Mouse (Mus musculus): ENCODE measurements at regions not wholly inside any gene's neighbourhood (a gene's known extent, or its start where the extent isn't known, plus 50 kb on each side); places are given as distances from the start of the nearest gene placed in this dataset.

GRCm38 (mm10) chr3:52775156-52775555 is 241.9 kb downstream of the Cog6 start:
- H3K4me2 ChIP-seq (replicated peaks; ENCODE audit: low read depth, low read length): no peak overlapping the region
- H3K4me3 ChIP-seq (ENCODE audit: low read depth, low read length): no peak overlapping the region
- no peaks in the 10 kb centered on the region for H3K36me3 ChIP-seq (ENCODE audit: control insufficient read depth, insufficient read depth, low read length)
- no peaks in the 10 kb centered on the region for H3K4me1 ChIP-seq (ENCODE audit: control insufficient read depth, insufficient read depth, low read length)
- no peak overlapping the region for H3K9ac ChIP-seq (replicated peaks; ENCODE audit: low read depth, low read length)
- H3K27me3 ChIP-seq (ENCODE audit: control insufficient read depth, insufficient read depth, low read length): no peaks in the 10 kb centered on the region
- WGBS: 62% methylated on average over 7 of the region's 7 CpGs
- no peak overlapping the region for H3K27ac ChIP-seq (ENCODE audit: low read length)
- ATAC-seq (ENCODE audit: insufficient number of reproducible peaks, insufficient read depth, low FRiP score, low read depth): no peak
- H3K9me3 ChIP-seq (ENCODE audit: control insufficient read depth, low read depth, low read length): no peaks in the 10 kb centered on the region

- H3K27ac ChIP-seq (ENCODE audit: low read length): no peak overlapping the region
- no peaks in the 10 kb centered on the region for H3K27me3 ChIP-seq (ENCODE audit: control insufficient read depth, insufficient read depth, low read length)
- ATAC-seq (ENCODE audit: insufficient number of reproducible peaks, insufficient read depth, low FRiP score, low read depth): no peak
- H3K9me3 ChIP-seq (ENCODE audit: control insufficient read depth, low read depth, low read length): no peaks in the 10 kb centered on the region
- H3K36me3 ChIP-seq (ENCODE audit: control insufficient read depth, insufficient read depth, low read length): no peaks in the 10 kb centered on the region
- H3K4me1 ChIP-seq (ENCODE audit: control insufficient read depth, insufficient read depth, low read length): no peaks in the 10 kb centered on the region
- no peak overlapping the region for H3K9ac ChIP-seq (replicated peaks; ENCODE audit: low read depth, low read length)
- WGBS: 87% methylated on average over 6 of the region's 6 CpGs
- H3K4me2 ChIP-seq (replicated peaks; ENCODE audit: low read depth, low read length): no peak overlapping the region
- H3K4me3 ChIP-seq (ENCODE audit: low read depth, low read length): no peak overlapping the region
Measured at GRCm38 (mm10) chr3:52774734-52775133, 242.3 kb downstream of the Cog6 start.

DNA sequence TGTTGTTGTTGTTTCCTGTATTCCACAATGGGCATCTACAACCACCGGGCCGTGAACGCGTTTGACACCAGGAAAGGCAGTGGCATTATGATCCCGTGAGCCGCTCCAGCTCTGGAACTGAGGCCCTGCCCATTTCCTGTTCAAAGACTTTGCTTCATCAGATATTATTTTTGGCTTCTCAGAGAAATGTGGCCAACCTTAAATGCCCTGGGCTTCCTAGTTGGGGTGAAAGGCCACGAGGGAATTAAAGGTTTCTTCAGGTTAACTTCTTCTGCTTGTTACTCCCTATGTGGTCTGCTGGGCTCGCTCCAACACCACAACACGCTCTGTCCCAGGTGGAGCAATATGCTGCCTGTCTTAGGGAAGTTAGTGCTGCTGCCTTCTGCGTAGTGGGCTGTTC is 249.8 kb downstream of the Cog6 start:
- Histone ChIP-seq H3K27ac (ENCODE audit: low read length) (no peak overlapping the region), H3K9ac (replicated peaks; ENCODE audit: low read depth, low read length) (no peak overlapping the region)

GRCm38 (mm10) chr3:52766841-52767240 is 250.2 kb downstream of the Cog6 start:
- H3K9me3 ChIP-seq (ENCODE audit: control insufficient read depth, low read depth, low read length): no peaks in the 10 kb centered on the region
- ATAC-seq (ENCODE audit: insufficient number of reproducible peaks, insufficient read depth, low FRiP score, low read depth): no peak
- whole genome bisulfite sequencing: 76% methylated on average over 5 of the region's 5 CpGs

More for the DNA sequence above, 249.8 kb downstream of the Cog6 start:
- Histone ChIP-seq H3K4me2 (replicated peaks; ENCODE audit: low read depth, low read length) (no peak overlapping the region), H3K4me3 (ENCODE audit: low read depth, low read length) (no peak overlapping the region), H3K9me3 (ENCODE audit: control insufficient read depth, low read depth, low read length) (no peaks in the 10 kb centered on the region), H3K36me3 (ENCODE audit: control insufficient read depth, insufficient read depth, low read length) (no peaks in the 10 kb centered on the region), H3K27me3 (ENCODE audit: control insufficient read depth, insufficient read depth, low read length) (no peaks in the 10 kb centered on the region), H3K4me1 (ENCODE audit: control insufficient read depth, insufficient read depth, low read length) (0 out of 2 replicates have a peak, but pooled peaks cover 5% of the 10 kb centered on the region)
- no peak for ATAC-seq (ENCODE audit: insufficient number of reproducible peaks, insufficient read depth, low FRiP score, low read depth)
- 79% methylated on average over 10 of the region's 10 CpGs for WGBS

DNA sequence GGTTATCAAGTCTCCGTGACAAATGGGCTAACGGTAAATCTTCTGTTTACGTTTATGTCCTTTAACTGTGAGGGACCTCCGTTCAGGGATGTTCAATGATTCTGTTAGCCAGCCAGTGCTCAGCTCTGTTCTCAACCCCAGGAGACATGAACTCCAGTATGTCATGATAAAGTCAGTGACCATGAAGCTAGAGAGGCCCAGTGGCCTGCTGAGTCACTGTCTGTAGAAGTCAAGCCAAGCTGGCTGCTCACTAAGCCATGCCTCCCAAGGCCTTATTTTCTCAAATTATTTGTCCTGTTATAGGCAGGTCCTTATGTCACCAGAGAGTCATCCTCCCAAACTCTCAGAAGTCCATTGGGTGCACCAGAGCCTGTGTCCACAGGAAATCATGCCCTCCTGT is 252.9 kb downstream of the Cog6 start:
- 24% methylated on average over 4 of the region's 4 CpGs for WGBS
- no peak overlapping the region for H3K27ac ChIP-seq (ENCODE audit: low read length)
- ATAC-seq (ENCODE audit: insufficient number of reproducible peaks, insufficient read depth, low FRiP score, low read depth): no peak
- no peaks in the 10 kb centered on the region for H3K27me3 ChIP-seq (ENCODE audit: control insufficient read depth, insufficient read depth, low read length)
- H3K9ac ChIP-seq (replicated peaks; ENCODE audit: low read depth, low read length): no peak overlapping the region
- no peaks in the 10 kb centered on the region for H3K9me3 ChIP-seq (ENCODE audit: control insufficient read depth, low read depth, low read length)
- H3K4me3 ChIP-seq (ENCODE audit: low read depth, low read length): no peak overlapping the region
- H3K36me3 ChIP-seq (ENCODE audit: control insufficient read depth, insufficient read depth, low read length): no peaks in the 10 kb centered on the region
- 0 out of 2 replicates have a peak, but pooled peaks cover 5% of the 10 kb centered on the region for H3K4me1 ChIP-seq (ENCODE audit: control insufficient read depth, insufficient read depth, low read length)
- no peak overlapping the region for H3K4me2 ChIP-seq (replicated peaks; ENCODE audit: low read depth, low read length)

More at GRCm38 (mm10) chr3:52766841-52767240, 250.2 kb downstream of the Cog6 start:
- no peaks in the 10 kb centered on the region for H3K27me3 ChIP-seq (ENCODE audit: control insufficient read depth, insufficient read depth, low read length)
- H3K4me2 ChIP-seq (replicated peaks; ENCODE audit: low read depth, low read length): no peak overlapping the region
- H3K36me3 ChIP-seq (ENCODE audit: control insufficient read depth, insufficient read depth, low read length): no peaks in the 10 kb centered on the region
- no peak overlapping the region for H3K27ac ChIP-seq (ENCODE audit: low read length)
- H3K9ac ChIP-seq (replicated peaks; ENCODE audit: low read depth, low read length): no peak overlapping the region
- H3K4me3 ChIP-seq (ENCODE audit: low read depth, low read length): no peak overlapping the region
- H3K4me1 ChIP-seq (ENCODE audit: control insufficient read depth, insufficient read depth, low read length): 0 out of 2 replicates have a peak, but pooled peaks cover 5% of the 10 kb centered on the region

GRCm38 (mm10) chr3:52763660-52764059 is 253.4 kb downstream of the Cog6 start:
- H3K9me3 ChIP-seq (ENCODE audit: control insufficient read depth, low read depth, low read length): no peaks in the 10 kb centered on the region
- H3K4me2 ChIP-seq (replicated peaks; ENCODE audit: low read depth, low read length): no peak overlapping the region
- 59% methylated on average over 5 of the region's 5 CpGs for WGBS
- H3K27me3 ChIP-seq (ENCODE audit: control insufficient read depth, insufficient read depth, low read length): no peaks in the 10 kb centered on the region
- no peak overlapping the region for H3K4me3 ChIP-seq (ENCODE audit: low read depth, low read length)
- 0 out of 2 replicates have a peak, but pooled peaks cover 5% of the 10 kb centered on the region for H3K4me1 ChIP-seq (ENCODE audit: control insufficient read depth, insufficient read depth, low read length)
- ATAC-seq (ENCODE audit: insufficient number of reproducible peaks, insufficient read depth, low FRiP score, low read depth): no peak
- H3K36me3 ChIP-seq (ENCODE audit: control insufficient read depth, insufficient read depth, low read length): no peaks in the 10 kb centered on the region
- no peak overlapping the region for H3K27ac ChIP-seq (ENCODE audit: low read length)
- H3K9ac ChIP-seq (replicated peaks; ENCODE audit: low read depth, low read length): no peak overlapping the region

GRCm38 (mm10) chr3:52762549-52762948 is 254.5 kb downstream of the Cog6 start:
- no peak for ATAC-seq (ENCODE audit: insufficient number of reproducible peaks, insufficient read depth, low FRiP score, low read depth)
- H3K9me3 ChIP-seq (ENCODE audit: control insufficient read depth, low read depth, low read length): no peaks in the 10 kb centered on the region
- no peak overlapping the region for H3K9ac ChIP-seq (replicated peaks; ENCODE audit: low read depth, low read length)
- no peaks in the 10 kb centered on the region for H3K27me3 ChIP-seq (ENCODE audit: control insufficient read depth, insufficient read depth, low read length)
- no peak overlapping the region for H3K4me2 ChIP-seq (replicated peaks; ENCODE audit: low read depth, low read length)
- 0 out of 2 replicates have a peak, but pooled peaks cover 5% of the 10 kb centered on the region for H3K4me1 ChIP-seq (ENCODE audit: control insufficient read depth, insufficient read depth, low read length)
- no peaks in the 10 kb centered on the region for H3K36me3 ChIP-seq (ENCODE audit: control insufficient read depth, insufficient read depth, low read length)
- no peak overlapping the region for H3K4me3 ChIP-seq (ENCODE audit: low read depth, low read length)
- no peak overlapping the region for H3K27ac ChIP-seq (ENCODE audit: low read length)
- WGBS: 85% methylated on average over 6 of the region's 6 CpGs

DNA sequence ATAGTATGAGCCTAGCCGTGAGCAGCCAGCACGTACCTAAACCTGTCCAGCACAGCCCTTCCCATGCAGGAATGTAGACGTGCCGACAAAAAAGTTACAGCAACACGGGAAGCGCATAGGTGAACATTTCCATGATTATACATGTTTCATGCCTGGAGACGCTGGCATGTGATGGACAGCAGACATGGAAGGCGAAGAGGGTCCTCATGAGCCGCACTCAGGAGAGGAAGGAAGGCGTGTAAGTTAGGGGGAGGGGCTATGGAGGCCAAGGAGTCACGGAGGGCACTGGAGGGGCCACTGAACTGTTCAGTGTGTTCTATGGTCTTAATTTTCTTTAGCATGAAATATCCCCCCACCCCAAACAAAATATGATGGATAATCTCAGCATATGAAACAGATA is 257.2 kb downstream of the Cog6 start:
- H3K4me2 ChIP-seq (replicated peaks; ENCODE audit: low read depth, low read length): no peak overlapping the region

GRCm38 (mm10) chr3:52758561-52758960 is 258.5 kb downstream of the Cog6 start:
- ATAC-seq (ENCODE audit: insufficient number of reproducible peaks, insufficient read depth, low FRiP score, low read depth): no peak
- H3K4me3 ChIP-seq (ENCODE audit: low read depth, low read length): no peak overlapping the region
- H3K4me2 ChIP-seq (replicated peaks; ENCODE audit: low read depth, low read length): no peak overlapping the region

More for the DNA sequence above, 257.2 kb downstream of the Cog6 start:
- ATAC-seq (ENCODE audit: insufficient number of reproducible peaks, insufficient read depth, low FRiP score, low read depth): no peak
- Histone ChIP-seq H3K4me3 (ENCODE audit: low read depth, low read length) (no peak overlapping the region), H3K9ac (replicated peaks; ENCODE audit: low read depth, low read length) (no peak overlapping the region), H3K27me3 (ENCODE audit: control insufficient read depth, insufficient read depth, low read length) (no peaks in the 10 kb centered on the region), H3K27ac (ENCODE audit: low read length) (no peak overlapping the region), H3K4me1 (ENCODE audit: control insufficient read depth, insufficient read depth, low read length) (peaks cover 11% of the 10 kb centered on the region), H3K9me3 (ENCODE audit: control insufficient read depth, low read depth, low read length) (no peaks in the 10 kb centered on the region), H3K36me3 (ENCODE audit: control insufficient read depth, insufficient read depth, low read length) (no peaks in the 10 kb centered on the region)
- 88% methylated on average over 11 of the region's 11 CpGs for WGBS

More at GRCm38 (mm10) chr3:52758561-52758960, 258.5 kb downstream of the Cog6 start:
- Histone ChIP-seq H3K4me1 (ENCODE audit: control insufficient read depth, insufficient read depth, low read length) (peaks cover 10% of the 10 kb centered on the region), H3K9ac (replicated peaks; ENCODE audit: low read depth, low read length) (no peak overlapping the region), H3K9me3 (ENCODE audit: control insufficient read depth, low read depth, low read length) (no peaks in the 10 kb centered on the region), H3K27ac (ENCODE audit: low read length) (no peak overlapping the region), H3K27me3 (ENCODE audit: control insufficient read depth, insufficient read depth, low read length) (no peaks in the 10 kb centered on the region), H3K36me3 (ENCODE audit: control insufficient read depth, insufficient read depth, low read length) (no peaks in the 10 kb centered on the region)
- WGBS: 35% methylated on average over 2 of the region's 2 CpGs

Measured in stomach, embryonic 14.5 days (tissue).